Comparison of ENCODE assay signal across 16 mouse cellular contexts in the genomic region with DNA sequence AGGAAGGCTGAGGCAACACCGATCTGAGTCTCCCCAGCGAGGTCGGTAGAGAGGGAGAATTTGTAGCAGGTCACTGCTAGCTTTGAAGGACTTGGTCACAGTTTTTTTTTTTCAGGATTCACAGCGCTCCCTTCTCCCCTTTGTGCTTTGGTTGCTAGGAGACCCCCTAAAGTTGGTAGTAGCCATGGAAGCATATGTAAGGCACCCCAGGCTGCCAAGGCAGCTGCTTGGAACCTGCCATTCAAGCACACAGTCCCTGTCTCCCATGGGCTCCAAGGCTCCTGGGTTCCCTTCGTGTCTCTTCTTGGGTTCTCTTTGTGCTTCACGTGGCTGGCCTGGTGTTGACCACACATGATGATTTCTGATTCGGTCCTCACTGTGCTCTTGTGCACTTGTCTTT. TPM values are rescaled to one million over a fixed set of nuclear protein-coding genes. Genes with fewer than 3 reads are reported as not detected.
DNase-seq lines count a peak whose midpoint lies in the region; ATAC-seq lines count a peak whose summit lies in the region.
"Had no signal": no experiment of that assay in that cellular context is flagged by ENCODE, and none has a peak within 500 bp of the region (broad histone marks: within the 10 kb centered on the region; RNA-seq: fewer than 3 reads in every experiment).

No protein-coding gene starts in this region.

- no peaks in the 10 kb centered on the region for H3K9me3 ChIP-seq in hindbrain, embryonic 16.5 days (ENCODE audit: control insufficient read depth, low read length)
- H3K9me3 ChIP-seq in neural tube, embryonic 14.5 days (ENCODE audit: control insufficient read depth, low read length), result no peaks in the 10 kb centered on the region
- H3K9me3 ChIP-seq: liver, embryonic 13.5 days; stomach, embryonic 15.5 days had no signal

- WGBS in hindbrain, embryonic 16.5 days, result 26% methylated on average over 7 of the region's 7 CpGs
- WGBS in neural tube, embryonic 14.5 days, result 26% methylated on average over 7 of the region's 7 CpGs

- no peaks in the 10 kb centered on the region for H3K27me3 ChIP-seq in hindbrain, embryonic 16.5 days (replicated peaks; ENCODE audit: control insufficient read depth, insufficient read depth, low read length)
- H3K27me3 ChIP-seq in neural tube, embryonic 14.5 days (ENCODE audit: control insufficient read depth, insufficient read depth, low read length), result no peaks in the 10 kb centered on the region
- H3K27me3 ChIP-seq: stomach, embryonic 15.5 days had no signal

- ATAC-seq in hindbrain, embryonic 16.5 days, result peak; percentile 69; the same call in 1 of the 2 replicates
- no peak for ATAC-seq in neural tube, embryonic 14.5 days (ENCODE audit: low read depth)
- ATAC-seq: intestine, embryonic 16.5 days had no signal

- H3K9ac ChIP-seq in hindbrain, embryonic 16.5 days (ENCODE audit: low read depth, low read length), result no peak overlapping the region
- no peak overlapping the region for H3K9ac ChIP-seq in neural tube, embryonic 14.5 days (replicated peaks; ENCODE audit: low read depth, low read length)
- H3K9ac ChIP-seq: liver, embryonic 13.5 days; stomach, embryonic 15.5 days had no signal

- intact Hi-C loops in left cerebral cortex, postnatal 4 days (cut with DNase I), result no loop called here

- peak; percentile 16 for DNase-seq in left cerebral cortex, postnatal 4 days
- DNase-seq in left cerebral cortex, adult 11 months (ENCODE audit: low spot score), result no peak
- peak; percentile 32 for DNase-seq in embryo, embryonic 11 days
- no peak for DNase-seq in layer of hippocampus, postnatal 14 days (ENCODE audit: low spot score in 2 of 2)
- no peak for DNase-seq in adrenal gland, adult 8-10 months
- DNase-seq: cerebellum, adult 8-10 months; gastrocnemius, adult 2 months; heart, postnatal 14 days; kidney, postnatal 14 days; liver, embryonic 13.5 days; lung, postnatal 10 days; thymus, postnatal 36 days had no signal

- H3K4me3 ChIP-seq in hindbrain, embryonic 16.5 days (ENCODE audit: low read length), result no peak overlapping the region
- H3K4me3 ChIP-seq in neural tube, embryonic 14.5 days (ENCODE audit: low read depth, low read length), result no peak overlapping the region
- H3K4me3 ChIP-seq: gastrocnemius, adult 2 months; liver, embryonic 13.5 days; stomach, embryonic 15.5 days had no signal

- H3K4me2 ChIP-seq in hindbrain, embryonic 16.5 days (ENCODE audit: low read length), result no peak overlapping the region
- H3K4me2 ChIP-seq in neural tube, embryonic 14.5 days (ENCODE audit: low read depth, low read length), result no peak overlapping the region
- H3K4me2 ChIP-seq: liver, embryonic 13.5 days; stomach, embryonic 15.5 days had no signal

- no peaks in the 10 kb centered on the region for H3K36me3 ChIP-seq in hindbrain, embryonic 16.5 days (ENCODE audit: control insufficient read depth, insufficient read depth, low read length)
- no peaks in the 10 kb centered on the region for H3K36me3 ChIP-seq in neural tube, embryonic 14.5 days (ENCODE audit: control insufficient read depth, insufficient read depth, low read length)
- H3K36me3 ChIP-seq: liver, embryonic 13.5 days; stomach, embryonic 15.5 days had no signal

- no peak overlapping the region for H3K27ac ChIP-seq in hindbrain, embryonic 16.5 days (ENCODE audit: low read depth, low read length)
- H3K27ac ChIP-seq in neural tube, embryonic 14.5 days (ENCODE audit: low read depth, low read length), result peak overlapping the region; percentile 39; the same call in 1 of the 2 replicates
- H3K27ac ChIP-seq: gastrocnemius, adult 2 months; liver, embryonic 13.5 days; stomach, embryonic 15.5 days had no signal

- peaks cover 11% of the 10 kb centered on the region for H3K4me1 ChIP-seq in hindbrain, embryonic 16.5 days (ENCODE audit: control insufficient read depth, insufficient read depth, low read depth, low read length)
- no peaks in the 10 kb centered on the region; the same call in 1 of the 2 replicates for H3K4me1 ChIP-seq in neural tube, embryonic 14.5 days (ENCODE audit: control insufficient read depth, insufficient read depth, low read length)
- H3K4me1 ChIP-seq: stomach, embryonic 15.5 days had no signal

RNA-seq across cellular contexts. Expression of a gene that starts 5.8 kb away (rescaled TPM):
- total RNA-seq in left cerebral cortex, postnatal 4 days (2021), result 10 to 100 TPM; 89.6 to 97.9 TPM
- polyA plus RNA-seq in hindbrain, embryonic 16.5 days (2015; fragmentation: Nextera tagmentation; extraction: Ambion mirVana), result 65.9 and 76.2 TPM in 2 replicates
- 62.4 and 63.9 TPM in 2 replicates for polyA plus RNA-seq in neural tube, embryonic 14.5 days (2014; fragmentation: Nextera tagmentation; extraction: Ambion mirVana)
- total RNA-seq in layer of hippocampus, postnatal 14 days (2021), result 100 to 1,000 TPM; 116 to 117 TPM
- 10 to 100 TPM; 16.9 to 27.5 (median 24.6) TPM for total RNA-seq in adrenal gland, adult 8-10 months (2022)

RNA-seq across cellular contexts. Expression of a gene that starts 59.3 kb away (rescaled TPM):
- 100 to 1,000 TPM; 209 to 222 TPM for total RNA-seq in left cerebral cortex, postnatal 4 days (2021)
- polyA plus RNA-seq in hindbrain, embryonic 16.5 days (2015; fragmentation: Nextera tagmentation; extraction: Ambion mirVana), result 309 and 335 TPM in 2 replicates
- polyA plus RNA-seq in neural tube, embryonic 14.5 days (2014; fragmentation: Nextera tagmentation; extraction: Ambion mirVana), result 360 and 386 TPM in 2 replicates
- 100 to 1,000 TPM; 158 to 160 TPM for total RNA-seq in layer of hippocampus, postnatal 14 days (2021)
- 10 to 100 TPM; 82.2 to 95.1 (median 92.7) TPM for total RNA-seq in adrenal gland, adult 8-10 months (2022)

RNA-seq across cellular contexts. Expression of a gene that starts 59.8 kb away (rescaled TPM):
- total RNA-seq in left cerebral cortex, postnatal 4 days (2021), result 100 to 1,000 TPM; 795 to 816 TPM
- polyA plus RNA-seq in hindbrain, embryonic 16.5 days (2015; fragmentation: Nextera tagmentation; extraction: Ambion mirVana), result 1,209 and 1,220 TPM in 2 replicates
- polyA plus RNA-seq in neural tube, embryonic 14.5 days (2014; fragmentation: Nextera tagmentation; extraction: Ambion mirVana), result 791 and 971 TPM in 2 replicates
- 100 to 1,000 TPM; 544 to 550 TPM for total RNA-seq in layer of hippocampus, postnatal 14 days (2021)
- total RNA-seq in adrenal gland, adult 8-10 months (2022), result 100 to 1,000 TPM; 423 to 743 (median 588) TPM

Comparison
In these comparisons a context has a peak if more than half of its experiments do, and no peak if none do; other contexts are left out.
1. DNase-seq: peak in left cerebral cortex, postnatal 4 days (single experiment) and embryo, embryonic 11 days (single experiment); none in left cerebral cortex, adult 11 months (single experiment), layer of hippocampus, postnatal 14 days (0 of 2) and adrenal gland, adult 8-10 months (single experiment).